Mouse (Mus musculus): ENCODE data around the gene Cmtm8.

The Cmtm8 gene

GRCm38 (mm10) chr9:114821548-114822289 lies 22.2 kb downstream of the Cmtm8 start:
- DNase-seq (ENCODE audit: low spot score): no peak

- DNase-seq (ENCODE audit: low spot score): no peak
Measured at GRCm38 (mm10) chr9:114818918-114819317, 25.0 kb downstream of the Cmtm8 start.

- no peak for DNase-seq (ENCODE audit: low spot score)
Measured at GRCm38 (mm10) chr9:114817012-114817411, 26.9 kb downstream of the Cmtm8 start.

GRCm38 (mm10) chr9:114816121-114816520 lies 27.8 kb downstream of the Cmtm8 start:
- no peak for DNase-seq (ENCODE audit: low spot score)

- no peak for DNase-seq (ENCODE audit: low spot score)
Measured at GRCm38 (mm10) chr9:114815315-114815714, 28.6 kb downstream of the Cmtm8 start.

- DNase-seq (ENCODE audit: low spot score): no peak
Measured at GRCm38 (mm10) chr9:114812001-114812400, 32.0 kb downstream of the Cmtm8 start.

GRCm38 (mm10) chr9:114810837-114811236 lies 33.1 kb downstream of the Cmtm8 start:
- no peak for DNase-seq (ENCODE audit: low spot score)

GRCm38 (mm10) chr9:114808671-114809070 lies 35.3 kb downstream of the Cmtm8 start:
- DNase-seq (ENCODE audit: low spot score): no peak

GRCm38 (mm10) chr9:114807261-114807660 lies 36.7 kb downstream of the Cmtm8 start:
- DNase-seq (ENCODE audit: low spot score): no peak

GRCm38 (mm10) chr9:114805151-114805671 lies 38.7 kb downstream of the Cmtm8 start:
- DNase-seq (ENCODE audit: low spot score): no peak

- no peak for DNase-seq (ENCODE audit: low spot score)
Measured at GRCm38 (mm10) chr9:114802191-114802590, 41.8 kb downstream of the Cmtm8 start.

- no peak for DNase-seq (ENCODE audit: low spot score)
Measured at GRCm38 (mm10) chr9:114801301-114801700, 42.7 kb downstream of the Cmtm8 start.

- no peak for DNase-seq (ENCODE audit: low spot score)
Measured at GRCm38 (mm10) chr9:114799498-114800107, 44.4 kb downstream of the Cmtm8 start.

- DNase-seq (ENCODE audit: low spot score): no peak
Measured at GRCm38 (mm10) chr9:114798845-114799244, 45.1 kb downstream of the Cmtm8 start.

GRCm38 (mm10) chr9:114797329-114798004 lies 46.5 kb downstream of the Cmtm8 start:
- DNase-seq (ENCODE audit: low spot score): peak; percentile 51

GRCm38 (mm10) chr9:114796473-114797050 lies 47.4 kb downstream of the Cmtm8 start:
- no peak for DNase-seq (ENCODE audit: low spot score)

GRCm38 (mm10) chr9:114794491-114794890 lies 49.5 kb downstream of the Cmtm8 start:
- no peak for DNase-seq (ENCODE audit: low spot score)

GRCm38 (mm10) chr9:114793764-114794295 lies 50.1 kb downstream of the Cmtm8 start:
- no peak for DNase-seq (ENCODE audit: low spot score)

GRCm38 (mm10) chr9:114789989-114790388 lies 54.0 kb downstream of the Cmtm8 start:
- DNase-seq (ENCODE audit: low spot score): no peak

- DNase-seq (ENCODE audit: low spot score): no peak
Measured at GRCm38 (mm10) chr9:114789557-114789956, 54.4 kb downstream of the Cmtm8 start.

GRCm38 (mm10) chr9:114788697-114789096 lies 55.3 kb downstream of the Cmtm8 start:
- no peak for DNase-seq (ENCODE audit: low spot score)

GRCm38 (mm10) chr9:114787716-114788115 lies 56.2 kb downstream of the Cmtm8 start:
- no peak for DNase-seq (ENCODE audit: low spot score)
